Mouse (Mus musculus): Measurements from ENCODE around the gene Dazl. TPM values are rescaled to one million over a fixed set of nuclear protein-coding genes. Genes with fewer than 3 reads are reported as not detected.

Dazl gene
- total and polyA plus RNA-seq, 2 experiments from 2014 or later: 0.22 to 1.2 TPM

- H3K27ac ChIP-seq (ENCODE audit: low read depth, low read length): no peak overlapping the region
- peak; percentile 24 for DNase-seq (ENCODE audit: low spot score)
- no peaks in the 10 kb centered on the region for H3K27me3 ChIP-seq (ENCODE audit: insufficient read depth, low read length)
- TF ChIP-seq CTCF (IDR thresholded peaks at IDR 0.05): no peak
- no peaks in the 10 kb centered on the region for H3K9me3 ChIP-seq (ENCODE audit: low read length)
- no peak overlapping the region for H3K4me3 ChIP-seq (ENCODE audit: low read depth, low read length)
- H3K36me3 ChIP-seq (ENCODE audit: insufficient read depth, low read length): no peaks in the 10 kb centered on the region
- H3K4me1 ChIP-seq (ENCODE audit: insufficient read depth, low read length): no peaks in the 10 kb centered on the region
- WGBS: 85% methylated on average over 6 of the region's 6 CpGs
- ATAC-seq (ENCODE audit: low FRiP score): no peak
- no peak overlapping the region for H3K9ac ChIP-seq (replicated peaks; ENCODE audit: low read length, poor library complexity, severe bottlenecking)
- no peak overlapping the region for H3K4me2 ChIP-seq (ENCODE audit: low read depth, low read length, poor library complexity, severe bottlenecking)
Observed at GRCm38 (mm10) chr17:50260856-50261255, 32.6 kb downstream of the Dazl start.

- TF ChIP-seq CTCF (IDR thresholded peaks at IDR 0.05): no peak
- ATAC-seq (ENCODE audit: low FRiP score) (no peak), DNase-seq (ENCODE audit: low spot score) (no peak)
- H3K4me2 ChIP-seq (ENCODE audit: low read depth, low read length, poor library complexity, severe bottlenecking): no peak overlapping the region
- no peak overlapping the region for H3K4me3 ChIP-seq (ENCODE audit: low read depth, low read length)
- H3K27me3 ChIP-seq (ENCODE audit: insufficient read depth, low read length): no peaks in the 10 kb centered on the region
- no peak overlapping the region for H3K27ac ChIP-seq (ENCODE audit: low read depth, low read length)
- H3K9me3 ChIP-seq (ENCODE audit: low read length): no peaks in the 10 kb centered on the region
- WGBS: 81% methylated on average over 6 of the region's 6 CpGs
- no peaks in the 10 kb centered on the region for H3K36me3 ChIP-seq (ENCODE audit: insufficient read depth, low read length)
- H3K9ac ChIP-seq (replicated peaks; ENCODE audit: low read length, poor library complexity, severe bottlenecking): no peak overlapping the region
- peaks cover 2% of the 10 kb centered on the region; the same call in 1 of the 2 replicates for H3K4me1 ChIP-seq (ENCODE audit: insufficient read depth, low read length)
Observed at GRCm38 (mm10) chr17:50246605-50247004, 46.8 kb downstream of the Dazl start.

- H3K9ac ChIP-seq (replicated peaks; ENCODE audit: low read length, poor library complexity, severe bottlenecking): no peak overlapping the region
- ATAC-seq (ENCODE audit: low FRiP score): peak; percentile 66
- WGBS: 69% methylated on average over 4 of the region's 4 CpGs
Observed at GRCm38 (mm10) chr17:50244675-50245074, 48.8 kb downstream of the Dazl start.

GRCm38 (mm10) chr17:50243326-50243725 lies 50.1 kb downstream of the Dazl start:
- H3K36me3 ChIP-seq (ENCODE audit: insufficient read depth, low read length): no peaks in the 10 kb centered on the region
- H3K4me1 ChIP-seq (ENCODE audit: insufficient read depth, low read length): peaks cover 2% of the 10 kb centered on the region; the same call in 1 of the 2 replicates
- no peaks in the 10 kb centered on the region for H3K9me3 ChIP-seq (ENCODE audit: low read length)
- H3K9ac ChIP-seq (replicated peaks; ENCODE audit: low read length, poor library complexity, severe bottlenecking): no peak overlapping the region
- DNase-seq (ENCODE audit: low spot score) (no peak), ATAC-seq (ENCODE audit: low FRiP score) (no peak)
- 88% methylated on average over 11 of the region's 11 CpGs for WGBS
- H3K4me3 ChIP-seq (ENCODE audit: low read depth, low read length): no peak overlapping the region
- peaks cover 4% of the 10 kb centered on the region; the same call in 1 of the 2 replicates for H3K27me3 ChIP-seq (ENCODE audit: insufficient read depth, low read length)
- H3K4me2 ChIP-seq (ENCODE audit: low read depth, low read length, poor library complexity, severe bottlenecking): no peak overlapping the region
- TF ChIP-seq CTCF (IDR thresholded peaks at IDR 0.05): no peak
- no peak overlapping the region for H3K27ac ChIP-seq (ENCODE audit: low read depth, low read length)

More at GRCm38 (mm10) chr17:50244675-50245074, 48.8 kb downstream of the Dazl start:
- H3K4me3 ChIP-seq (ENCODE audit: low read depth, low read length): no peak overlapping the region
- no peak overlapping the region for H3K4me2 ChIP-seq (ENCODE audit: low read depth, low read length, poor library complexity, severe bottlenecking)
- no peak for TF ChIP-seq CTCF (IDR thresholded peaks at IDR 0.05)
- H3K27ac ChIP-seq (ENCODE audit: low read depth, low read length): no peak overlapping the region
- H3K4me1 ChIP-seq (ENCODE audit: insufficient read depth, low read length): peaks cover 2% of the 10 kb centered on the region; the same call in 1 of the 2 replicates
- H3K36me3 ChIP-seq (ENCODE audit: insufficient read depth, low read length): no peaks in the 10 kb centered on the region
- no peaks in the 10 kb centered on the region for H3K27me3 ChIP-seq (ENCODE audit: insufficient read depth, low read length)
- no peaks in the 10 kb centered on the region for H3K9me3 ChIP-seq (ENCODE audit: low read length)
- DNase-seq (ENCODE audit: low spot score): peak; percentile 32

GRCm38 (mm10) chr17:50237818-50238610 lies 55.4 kb downstream of the Dazl start:
- ATAC-seq (ENCODE audit: low FRiP score): no peak
- Histone ChIP-seq H3K36me3 (ENCODE audit: insufficient read depth, low read length) (no peaks in the 10 kb centered on the region), H3K4me1 (ENCODE audit: insufficient read depth, low read length) (peaks cover 6% of the 10 kb centered on the region; the same call in 1 of the 2 replicates), H3K27ac (ENCODE audit: low read depth, low read length) (no peak overlapping the region), H3K9me3 (ENCODE audit: low read length) (no peaks in the 10 kb centered on the region), H3K27me3 (ENCODE audit: insufficient read depth, low read length) (peaks cover 4% of the 10 kb centered on the region; the same call in 1 of the 2 replicates), H3K4me2 (ENCODE audit: low read depth, low read length, poor library complexity, severe bottlenecking) (no peak overlapping the region), H3K9ac (replicated peaks; ENCODE audit: low read length, poor library complexity, severe bottlenecking) (no peak overlapping the region), H3K4me3 (ENCODE audit: low read depth, low read length) (no peak overlapping the region)
- DNase-seq (ENCODE audit: low spot score): no peak
- 69% methylated on average over 11 of the region's 11 CpGs for WGBS
- no peak for TF ChIP-seq CTCF (IDR thresholded peaks at IDR 0.05)

- Histone ChIP-seq H3K4me1 (ENCODE audit: insufficient read depth, low read length) (peaks cover 6% of the 10 kb centered on the region; the same call in 1 of the 2 replicates), H3K4me2 (ENCODE audit: low read depth, low read length, poor library complexity, severe bottlenecking) (no peak overlapping the region), H3K4me3 (ENCODE audit: low read depth, low read length) (no peak overlapping the region), H3K9me3 (ENCODE audit: low read length) (no peaks in the 10 kb centered on the region), H3K9ac (replicated peaks; ENCODE audit: low read length, poor library complexity, severe bottlenecking) (no peak overlapping the region), H3K27me3 (ENCODE audit: insufficient read depth, low read length) (peaks cover 4% of the 10 kb centered on the region; the same call in 1 of the 2 replicates), H3K27ac (ENCODE audit: low read depth, low read length) (peak overlapping the region; percentile 70; the same call in 1 of the 2 replicates), H3K36me3 (ENCODE audit: insufficient read depth, low read length) (no peaks in the 10 kb centered on the region)
- peak; percentile 99 for TF ChIP-seq CTCF (IDR thresholded peaks at IDR 0.05)
- ATAC-seq (ENCODE audit: low FRiP score): peak; percentile 85
- 8% methylated on average over 8 of the region's 8 CpGs for WGBS
- peak; percentile 89 for DNase-seq (ENCODE audit: low spot score)
Observed at GRCm38 (mm10) chr17:50237436-50237709, 56.1 kb downstream of the Dazl start.

All from midbrain, postnatal 0 days (tissue).